Mouse (Mus musculus) cortical plate, adult 2 months (tissue): ENCODE measurements at regions not wholly inside any gene's neighbourhood (a gene's known extent, or its start where the extent isn't known, plus 50 kb on each side); places are given as distances from the start of the nearest gene placed in this dataset.

Source experiments
- CTCF ChIP-seq: fragments of 200-500 bp; IDR thresholded peaks from 2 replicates; pipeline ENCODE4 v1.5.1; 2011; ENCODE audit warnings: mild to moderate bottlenecking, control low read depth, low read length; ENCODE audit not compliant: insufficient read depth; ENCODE audit errors: extremely low read depth
- POLR2A ChIP-seq: fragments of 200-500 bp; IDR thresholded peaks from 2 replicates; pipeline ENCODE4 v1.6.1; 2011; ENCODE audit warnings: mild to moderate bottlenecking, low read length, control low read depth; ENCODE audit not compliant: insufficient read depth; ENCODE audit errors: extremely low read depth

- TF ChIP-seq POLR2A = no peak
- TF ChIP-seq CTCF = no peak
These were observed 220.8 kb upstream of the Adgrl4 start for GRCm38 (mm10) chr3:151216764-151217502.
